Mouse (Mus musculus): ENCODE results near the gene Spon1.

- TF ChIP-seq CTCF (IDR thresholded peaks at IDR 0.05; ENCODE audit: borderline replicate concordance, extremely low read depth, insufficient read depth, insufficient read length) (no peak), POLR2A (IDR thresholded peaks at IDR 0.05; ENCODE audit: borderline replicate concordance, extremely low read depth, insufficient read depth, insufficient read length, poor library complexity, severe bottlenecking) (no peak)
Measured at GRCm38 (mm10) chr7:114079343-114079742, 313.5 kb downstream of the Spon1 start.
